Mouse (Mus musculus) liver, embryonic 14.5 days (tissue): Measurements from ENCODE around the gene C6.

ENCODE experiments used
- CTCF ChIP-seq: IDR thresholded peaks from 2 replicates; pipeline ENCODE4 v1.5.1; 2016; ENCODE audit warnings: antibody characterized with exemption, low read depth, control low read depth
- EP300 ChIP-seq: IDR thresholded peaks from 2 replicates; pipeline ENCODE4 v1.6.1; 2016; ENCODE audit warnings: antibody characterized with exemption, low read depth

DNA sequence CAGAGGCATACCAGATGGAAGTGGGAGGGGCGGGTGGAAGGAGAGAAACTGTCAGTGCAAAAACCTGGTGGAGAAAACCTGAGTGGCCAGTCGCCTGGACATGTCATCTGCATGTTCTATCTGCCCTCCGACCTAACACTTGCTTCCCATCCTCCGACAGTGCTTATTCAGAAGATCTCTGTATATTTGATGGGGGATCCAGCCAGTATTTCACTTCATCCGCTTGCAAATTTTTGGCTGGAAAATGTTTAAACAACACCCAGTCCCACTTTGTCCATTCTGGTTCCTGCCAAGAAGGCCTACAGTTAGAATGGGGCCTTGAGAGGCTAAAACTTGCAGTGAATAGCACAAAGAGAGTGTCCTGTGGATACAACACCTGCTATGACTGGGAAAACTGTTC lies 81.2 kb downstream of the C6 start:
- TF ChIP-seq CTCF (no peak), EP300 (no peak)
